Mouse (Mus musculus) neutrophil, adult 65 days (primary cell): ENCODE results near the gene Ncan. TPM values are rescaled to one million over a fixed set of nuclear protein-coding genes. Genes with fewer than 3 reads are reported as not detected.

Experiments used
- total RNA-seq: library from RNA; stranded (reverse); gene quantifications from 2 replicates; pipeline ENCODE4 v1.2.4, GENCODE M21; 2023

Ncan gene
- not detected in 2 replicates for total RNA-seq

GRCm38 (mm10) chr8:70120667-70121066 is at the start of gene Ncan:
Gene Ncan (minus strand): TSS chr8:70120873.

GRCm38 (mm10) chr8:70139026-70139857 is 18.6 kb upstream of the Ncan start, which contains the start of the genes Rfxank, Borcs8 and Mef2b:
Gene Rfxank (minus strand): TSS chr8:70139154.
Gene Borcs8 (plus strand): TSS chr8:70139499.
Gene Mef2b (plus strand): TSS chr8:70139711.

GRCm38 (mm10) chr8:70131166-70131883 is 10.7 kb upstream of the Ncan start, which contains the start of gene Nr2c2ap:
Gene Nr2c2ap (plus strand): TSS chr8:70131333.

GRCm38 (mm10) chr8:70083285-70083684 is 37.4 kb downstream of the Ncan start, which contains the start of gene Hapln4:
Gene Hapln4 (plus strand): TSS chr8:70083457.

GRCm38 (mm10) chr8:70072441-70073069 is 48.1 kb downstream of the Ncan start, which contains the start of gene Tm6sf2:
Gene Tm6sf2 (plus strand): TSS chr8:70072924.

Other genes starting within 250 kb of the Ncan start
- gene Cilp2, start 233.2 kb downstream of the Ncan start, total RNA-seq = not detected in 2 replicates
- gene Tssk6, start 218.7 kb downstream of the Ncan start, total RNA-seq = 0.79 and 1.6 TPM in 2 replicates
- gene Ndufa13, start 218.3 kb downstream of the Ncan start, total RNA-seq = 51.7 and 65.8 TPM in 2 replicates
- not detected in 2 replicates for gene Yjefn3, start 218.2 kb downstream of the Ncan start, total RNA-seq
- gene Gatad2a, start 124.5 kb downstream of the Ncan start, total RNA-seq = 63.0 and 64.7 TPM in 2 replicates
- gene Mau2, start 78.1 kb downstream of the Ncan start, total RNA-seq = 87.4 and 122 TPM in 2 replicates
- 28.8 and 31.6 TPM in 2 replicates for gene Sugp1, start 78.1 kb downstream of the Ncan start, total RNA-seq
- gene Tm6sf2, start 47.9 kb downstream of the Ncan start, total RNA-seq = not detected in 2 replicates
- not detected in 2 replicates for gene Hapln4, start 37.4 kb downstream of the Ncan start, total RNA-seq
- 7.5 and 11.2 TPM in 2 replicates for gene Nr2c2ap, start 10.5 kb upstream of the Ncan start, total RNA-seq
- gene Rfxank, start 18.3 kb upstream of the Ncan start, total RNA-seq = 11.2 and 13.5 TPM in 2 replicates
- gene Borcs8, start 18.6 kb upstream of the Ncan start, total RNA-seq = 27.0 and 35.6 TPM in 2 replicates
- gene Mef2b, start 18.8 kb upstream of the Ncan start, total RNA-seq = 0.95 and 1.1 TPM in 2 replicates
- gene Tmem161a, start 51.5 kb upstream of the Ncan start, total RNA-seq = 13.4 and 23.3 TPM in 2 replicates
- 1.9 and 2.1 TPM in 2 replicates for gene Slc25a42, start 91.4 kb upstream of the Ncan start, total RNA-seq
- 24.1 and 36.4 TPM in 2 replicates for gene Sugp2, start 113.4 kb upstream of the Ncan start, total RNA-seq
- gene Armc6, start 113.6 kb upstream of the Ncan start, total RNA-seq = 3.1 and 3.7 TPM in 2 replicates
- gene Homer3, start 162.0 kb upstream of the Ncan start, total RNA-seq = 7.0 and 8.6 TPM in 2 replicates
- gene Ddx49, start 181.6 kb upstream of the Ncan start, total RNA-seq = 25.3 and 36.1 TPM in 2 replicates
- gene Cope, start 181.6 kb upstream of the Ncan start, total RNA-seq = 80.2 and 91.6 TPM in 2 replicates
- gene Cers1, start 194.9 kb upstream of the Ncan start, total RNA-seq = not detected in 2 replicates
- not detected in 2 replicates for gene Gdf1, start 208.9 kb upstream of the Ncan start, total RNA-seq
- 47.2 and 53.6 TPM in 2 replicates for gene Upf1, start 232.4 kb upstream of the Ncan start, total RNA-seq